14 mouse cellular contexts compared by ENCODE assay signal in the genomic region with DNA sequence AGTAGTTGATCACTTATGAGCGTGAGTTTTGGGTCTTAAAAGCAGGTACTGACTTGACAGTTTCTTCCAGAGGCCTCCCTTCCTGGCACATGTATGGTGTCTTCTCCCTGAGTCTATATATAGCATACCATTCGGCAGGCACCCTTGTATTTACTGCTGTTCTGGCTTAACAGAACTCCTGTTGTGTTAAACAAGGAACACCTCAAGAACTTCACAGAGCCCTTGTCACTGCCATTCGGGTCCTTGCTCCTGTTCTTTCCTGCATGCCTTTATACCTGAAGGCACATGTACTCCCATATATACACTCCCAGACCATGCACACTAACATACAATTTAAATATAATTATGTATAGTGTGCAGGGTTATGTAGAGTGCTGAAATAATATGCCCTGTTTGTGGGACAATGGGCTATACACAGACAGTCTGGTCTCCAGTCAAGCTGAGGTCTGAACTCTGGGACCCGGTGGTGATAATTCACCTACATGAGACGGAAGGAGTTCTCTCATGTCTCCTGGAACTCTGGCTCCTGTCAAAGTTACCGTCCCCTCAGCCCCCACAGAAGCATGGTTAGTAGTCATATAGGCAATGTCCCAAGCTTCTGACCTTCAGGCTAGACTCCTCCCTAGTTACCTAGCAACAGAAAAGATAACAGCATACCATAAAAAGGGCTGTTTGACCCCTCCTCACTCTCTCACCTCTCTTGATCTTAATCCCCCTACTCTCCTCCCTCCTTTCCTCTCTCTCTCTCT. TPM values are rescaled to one million over a fixed set of nuclear protein-coding genes. Genes with fewer than 3 reads are reported as not detected.
DNase-seq lines count a peak whose midpoint lies in the region; ATAC-seq lines count a peak whose summit lies in the region.
"Not testable (repeated sequence)": the region's sequence is repeated elsewhere in the genome, so short reads cannot be mapped to it uniquely, and the experiment has no call there.
"Had no signal": no experiment of that assay in that cellular context is flagged by ENCODE, and none has a peak within 500 bp of the region (broad histone marks: within the 10 kb centered on the region; RNA-seq: fewer than 3 reads in every experiment).

No protein-coding gene starts in this region.

- 80% methylated on average over 6 of the region's 6 CpGs for WGBS in limb, embryonic 11.5 days

- not testable (repeated sequence) for H3K4me3 ChIP-seq in limb, embryonic 11.5 days (ENCODE audit: low read depth, low read length)

- H3K4me2 ChIP-seq in limb, embryonic 11.5 days (ENCODE audit: low read depth, severe bottlenecking) = not testable (repeated sequence)

- H3K27me3 ChIP-seq in limb, embryonic 11.5 days (ENCODE audit: control insufficient read depth, insufficient read depth, low read length) = not testable (repeated sequence)

- not testable (repeated sequence) for H3K4me1 ChIP-seq in limb, embryonic 11.5 days (ENCODE audit: control insufficient read depth, insufficient read depth, low read length)

- ATAC-seq in limb, embryonic 11.5 days (ENCODE audit: insufficient number of reproducible peaks, low FRiP score, low TSS enrichment, low read depth) = not testable (repeated sequence)

- not testable (repeated sequence) for H3K27ac ChIP-seq in limb, embryonic 11.5 days (replicated peaks; ENCODE audit: low read depth, low read length)

- H3K9ac ChIP-seq in limb, embryonic 11.5 days (ENCODE audit: low read length) = not testable (repeated sequence)

- peak; percentile 35 for DNase-seq in R1 (ENCODE audit: low read depth, low spot score)
- DNase-seq in heart, adult 11 months = peak; percentile 93
- peak; percentile 20 for DNase-seq in limb, embryonic 11.5 days (ENCODE audit: low spot score)
- peak; percentile 24 to 71 for DNase-seq in spleen, postnatal 4 days (ENCODE audit: low spot score in 2 of 2)
- peak; percentile 1 for DNase-seq in thymus, postnatal 0 days (ENCODE audit: low spot score)

- H3K9me3 ChIP-seq in limb, embryonic 11.5 days (ENCODE audit: control insufficient read depth, low read length) = peaks cover 20% of the 10 kb centered on the region

- not testable (repeated sequence) for H3K36me3 ChIP-seq in limb, embryonic 11.5 days (ENCODE audit: control insufficient read depth, insufficient read depth, low read length)

RNA-seq across cellular contexts. Expression of gene Zfp978, which starts 37.0 kb away (rescaled TPM):
- not detected in 2 replicates for polyA plus RNA-seq in limb, embryonic 11.5 days (2014; fragmentation: Nextera tagmentation; extraction: Ambion mirVana)
- polyA plus RNA-seq in thymus, postnatal 0 days (2015; fragmentation: Nextera tagmentation; extraction: Ambion mirVana) = not detected in 2 replicates
- polyA plus RNA-seq: CD4-positive, CD25-positive, alpha-beta regulatory T cell, adult 4 months; cerebellum, adult 2 months; cortical plate, adult 2 months; embryonic facial prominence, embryonic 12.5 days; embryonic facial prominence, embryonic 14.5 days; forebrain, embryonic 13.5 days; forebrain, embryonic 15.5 days; forebrain, postnatal 0 days; G1E had no signal

Comparison
In these comparisons a context has a peak if more than half of its experiments do, and no peak if none do; other contexts are left out.
1. DNase-seq: peak in every context shown above with its lines; median percentile 93 in heart, adult 11 months; 48 in spleen, postnatal 4 days; 35 in R1; 20 in limb, embryonic 11.5 days; 1 in thymus, postnatal 0 days.